ENCODE assay signal across 16 mouse cellular contexts in genomic region chr4:140620496-140620895, GRCm38 (mm10). TPM values are rescaled to one million over a fixed set of nuclear protein-coding genes. Genes with fewer than 3 reads are reported as not detected.
DNase-seq lines count a peak whose midpoint lies in the region; ATAC-seq and TF ChIP-seq lines count a peak whose summit lies in the region.
"Had no signal": no experiment of that assay in that cellular context is flagged by ENCODE, and none has a peak within 500 bp of the region (broad histone marks: within the 10 kb centered on the region; RNA-seq: fewer than 3 reads in every experiment).

No protein-coding gene starts in this region.

- intact Hi-C loops in heart, postnatal 10 days (cut with DNase I), result loop anchor here (5.0 kb wide), 1 partner anchor 57 kb away; no protein-coding TSS in a partner anchor

- H3K4me1 ChIP-seq in heart, embryonic 15.5 days (replicated peaks), result peaks cover 60% of the 10 kb centered on the region
- peaks cover 48% of the 10 kb centered on the region for H3K4me1 ChIP-seq in midbrain, embryonic 12.5 days
- peaks cover 27% of the 10 kb centered on the region for H3K4me1 ChIP-seq in midbrain, embryonic 14.5 days (ENCODE audit: control insufficient read depth, insufficient read depth, low read length)

- no peak for ATAC-seq in heart, embryonic 15.5 days (replicated peaks; ENCODE audit: insufficient number of reproducible peaks, insufficient read depth, low FRiP score, low read depth)
- no peak for ATAC-seq in midbrain, embryonic 12.5 days (ENCODE audit: low FRiP score, low read depth)
- no peak for ATAC-seq in midbrain, embryonic 14.5 days (ENCODE audit: low FRiP score, low TSS enrichment)
- no peak for ATAC-seq in granulocyte monocyte progenitor cell, adult 5-6 weeks (replicated peaks; ENCODE audit: poor library complexity, severe bottlenecking)

- no peak overlapping the region for H3K4me2 ChIP-seq in heart, embryonic 15.5 days
- no peak overlapping the region for H3K4me2 ChIP-seq in midbrain, embryonic 12.5 days (replicated peaks)
- H3K4me2 ChIP-seq in midbrain, embryonic 14.5 days (ENCODE audit: low read length), result no peak overlapping the region
- H3K4me2 ChIP-seq: embryonic facial prominence, embryonic 13.5 days; neural tube, embryonic 12.5 days had no signal

- no peak for DNase-seq in heart, postnatal 10 days
- no peak for DNase-seq in midbrain, embryonic 14.5 days
- peak; percentile 79 to 84 for DNase-seq in kidney, postnatal 36 days
- DNase-seq in adrenal gland, adult 18-20 months (ENCODE audit: low spot score in 2 of 2), result no peak
- no peak for DNase-seq in layer of hippocampus, adult 2 months (ENCODE audit: low spot score in 2 of 2)
- DNase-seq: cerebellum, adult 11-12 months; heart, adult 18-20 months; heart, postnatal 14 days; layer of hippocampus, adult 9-11 months; lung, adult 18-20 months; thymus, postnatal 4 days had no signal

- H3K9ac ChIP-seq in heart, embryonic 15.5 days, result no peak overlapping the region
- H3K9ac ChIP-seq in midbrain, embryonic 12.5 days (replicated peaks), result no peak overlapping the region
- no peak overlapping the region for H3K9ac ChIP-seq in midbrain, embryonic 14.5 days (replicated peaks; ENCODE audit: low read length)
- H3K9ac ChIP-seq: embryonic facial prominence, embryonic 13.5 days; neural tube, embryonic 12.5 days had no signal

- H3K9me3 ChIP-seq in heart, embryonic 15.5 days (replicated peaks), result no peaks in the 10 kb centered on the region
- H3K9me3 ChIP-seq in midbrain, embryonic 12.5 days, result no peaks in the 10 kb centered on the region
- H3K9me3 ChIP-seq in midbrain, embryonic 14.5 days (ENCODE audit: control insufficient read depth, low read length), result no peaks in the 10 kb centered on the region
- H3K9me3 ChIP-seq: embryonic facial prominence, embryonic 13.5 days; neural tube, embryonic 12.5 days had no signal

- no peak for TF ChIP-seq CTCF in layer of hippocampus, adult 2 months (conservative IDR thresholded peaks at IDR 0.05)

- no peaks in the 10 kb centered on the region for H3K27me3 ChIP-seq in heart, embryonic 15.5 days
- H3K27me3 ChIP-seq in midbrain, embryonic 12.5 days, result no peaks in the 10 kb centered on the region
- no peaks in the 10 kb centered on the region for H3K27me3 ChIP-seq in midbrain, embryonic 14.5 days (ENCODE audit: control insufficient read depth, insufficient read depth, low read length)
- H3K27me3 ChIP-seq: embryonic facial prominence, embryonic 13.5 days; neural tube, embryonic 12.5 days had no signal

- no peak overlapping the region for H3K4me3 ChIP-seq in heart, embryonic 15.5 days
- H3K4me3 ChIP-seq in midbrain, embryonic 12.5 days, result no peak overlapping the region
- no peak overlapping the region for H3K4me3 ChIP-seq in midbrain, embryonic 14.5 days (replicated peaks; ENCODE audit: low read depth, low read length)
- H3K4me3 ChIP-seq in layer of hippocampus, adult 2 months, result no peak overlapping the region
- H3K4me3 ChIP-seq: embryonic facial prominence, embryonic 13.5 days; neural tube, embryonic 12.5 days had no signal

- H3K27ac ChIP-seq in heart, embryonic 15.5 days, result peak overlapping the region; percentile 34; the same call in 1 of the 2 replicates
- peak overlapping the region; percentile 30; the same call in 1 of the 2 replicates for H3K27ac ChIP-seq in midbrain, embryonic 12.5 days (replicated peaks)
- H3K27ac ChIP-seq in midbrain, embryonic 14.5 days (replicated peaks; ENCODE audit: low read depth, low read length), result no peak overlapping the region
- no peak overlapping the region for H3K27ac ChIP-seq in layer of hippocampus, adult 2 months
- H3K27ac ChIP-seq: embryonic facial prominence, embryonic 13.5 days; neural tube, embryonic 12.5 days had no signal

- 69% methylated on average over 5 of the region's 5 CpGs for WGBS in heart, embryonic 15.5 days
- WGBS in midbrain, embryonic 12.5 days, result 84% methylated on average over 5 of the region's 5 CpGs
- 77% methylated on average over 5 of the region's 5 CpGs for WGBS in midbrain, embryonic 14.5 days

- no peaks in the 10 kb centered on the region for H3K36me3 ChIP-seq in heart, embryonic 15.5 days
- H3K36me3 ChIP-seq in midbrain, embryonic 12.5 days, result peaks cover 21% of the 10 kb centered on the region
- peaks cover 17% of the 10 kb centered on the region for H3K36me3 ChIP-seq in midbrain, embryonic 14.5 days (ENCODE audit: control insufficient read depth, insufficient read depth, low read length)

RNA-seq across cellular contexts. Expression of gene Arhgef10l, which starts 45.3 kb away (rescaled TPM):
- 15.3 and 21.8 TPM in 2 replicates for polyA plus RNA-seq in heart, embryonic 15.5 days (2015; fragmentation: Nextera tagmentation; extraction: Ambion mirVana)
- total RNA-seq in heart, postnatal 10 days (2021), result 10 to 100 TPM; 55.4 to 68.4 TPM
- polyA plus RNA-seq in midbrain, embryonic 12.5 days (2016; fragmentation: Nextera tagmentation; extraction: Ambion mirVana), result 34.2 and 36.5 TPM in 2 replicates
- 18.7 and 24.6 TPM in 2 replicates for polyA plus RNA-seq in midbrain, embryonic 14.5 days (2014; fragmentation: Nextera tagmentation; extraction: Ambion mirVana)
- 4.2 and 6.0 TPM in 2 replicates for total RNA-seq in granulocyte monocyte progenitor cell, adult 5-6 weeks (2014; fragmentation: Nextera tagmentation)
- total RNA-seq in granulocyte monocyte progenitor cell, adult 5-6 weeks (2017), result 6.9 and 7.2 TPM in 2 replicates
- 10 to 100 TPM in 1 of 2 experiments, 1 to 10 TPM in 1; 6.7 to 10.7 TPM for total RNA-seq in adrenal gland, adult 18-20 months (2021)
- total RNA-seq in layer of hippocampus, adult 2 months (2021), result 10 to 100 TPM; 43.9 to 52.8 TPM

Comparison
In these comparisons a context has a peak if more than half of its experiments do, and no peak if none do; other contexts are left out.
1. H3K27ac ChIP-seq: peak in heart, embryonic 15.5 days (single experiment) and midbrain, embryonic 12.5 days (single experiment); none in midbrain, embryonic 14.5 days (single experiment) and layer of hippocampus, adult 2 months (single experiment).
2. DNase-seq: peak in kidney, postnatal 36 days (2 of 2); none in heart, postnatal 10 days (0 of 2), midbrain, embryonic 14.5 days (single experiment), adrenal gland, adult 18-20 months (0 of 2) and layer of hippocampus, adult 2 months (0 of 2).